Mouse (Mus musculus): ENCODE data around the gene Ehmt1.

DNA sequence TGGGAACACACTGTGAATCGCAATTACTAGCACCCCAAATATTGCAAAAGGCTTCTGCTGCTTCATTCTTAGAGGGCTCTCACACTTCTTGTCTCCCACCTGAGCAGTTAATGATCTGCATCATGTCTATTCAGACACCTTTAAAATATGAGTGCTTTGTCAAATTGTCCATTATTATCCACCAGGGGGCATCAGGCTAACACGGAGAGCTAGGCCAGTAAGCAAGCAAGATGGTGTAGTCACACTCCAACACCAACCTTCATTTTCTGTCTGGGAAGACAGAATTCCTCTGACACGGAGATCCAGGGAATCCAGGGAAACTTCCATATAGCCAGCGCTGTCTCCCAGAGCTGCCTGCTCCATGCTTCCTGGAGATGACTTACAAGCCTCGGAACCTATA, 67.0 kb downstream of the Ehmt1 start:
- TF ChIP-seq GATA1 (IDR thresholded peaks at IDR 0.05; ENCODE audit: low read length) = no peak
- TF ChIP-seq TAL1 (IDR thresholded peaks at IDR 0.05; ENCODE audit: low read length) = no peak
